Mouse (Mus musculus): ENCODE measurements around the gene Dgkz. TPM values are rescaled to one million over a fixed set of nuclear protein-coding genes. Genes with fewer than 3 reads are reported as not detected.

Dgkz gene
- polyA plus RNA-seq, 1 experiment from 2014 or later = 46.4 TPM

- Histone ChIP-seq H3K4me3 (ENCODE audit: low read length) (peak overlapping the region; percentile 91), H3K27me3 (replicated peaks; ENCODE audit: control insufficient read depth, insufficient read depth, low read length) (no peaks in the 10 kb centered on the region), H3K4me2 (ENCODE audit: low read depth, low read length) (peak overlapping the region; percentile 51), H3K9me3 (ENCODE audit: control insufficient read depth, low read length) (no peaks in the 10 kb centered on the region), H3K9ac (ENCODE audit: low read depth, low read length) (peak overlapping the region; percentile 41), H3K27ac (ENCODE audit: low read length) (peak overlapping the region; percentile 64), H3K4me1 (ENCODE audit: control insufficient read depth, insufficient read depth, low read length) (peaks cover 42% of the 10 kb centered on the region), H3K36me3 (ENCODE audit: control insufficient read depth, insufficient read depth, low read length) (no peaks in the 10 kb centered on the region)
- no peak for ATAC-seq
- 70% methylated on average over 3 of the region's 3 CpGs for WGBS
These were observed 11.0 kb downstream of the Dgkz start for GRCm38 (mm10) chr2:91964610-91965204.

GRCm38 (mm10) chr2:91963443-91963932, 12.2 kb downstream of the Dgkz start:
- Histone ChIP-seq H3K4me3 (ENCODE audit: low read length) (peak overlapping the region; percentile 91), H3K9me3 (ENCODE audit: control insufficient read depth, low read length) (no peaks in the 10 kb centered on the region), H3K9ac (ENCODE audit: low read depth, low read length) (peak overlapping the region; percentile 98), H3K27me3 (replicated peaks; ENCODE audit: control insufficient read depth, insufficient read depth, low read length) (no peaks in the 10 kb centered on the region), H3K4me1 (ENCODE audit: control insufficient read depth, insufficient read depth, low read length) (peaks cover 55% of the 10 kb centered on the region), H3K27ac (ENCODE audit: low read length) (peak overlapping the region; percentile 87), H3K36me3 (ENCODE audit: control insufficient read depth, insufficient read depth, low read length) (no peaks in the 10 kb centered on the region), H3K4me2 (ENCODE audit: low read depth, low read length) (peak overlapping the region; percentile 74)
- under 1% methylated on average over 28 of the region's 57 CpGs for WGBS
- ATAC-seq = peak; percentile 89

- ATAC-seq = peak; percentile 3; the same call in 1 of the 2 replicates
- under 1% methylated on average over 39 of the region's 39 CpGs for WGBS
- no peaks in the 10 kb centered on the region for H3K9me3 ChIP-seq (ENCODE audit: control insufficient read depth, low read length)
- no peaks in the 10 kb centered on the region for H3K36me3 ChIP-seq (ENCODE audit: control insufficient read depth, insufficient read depth, low read length)
- H3K27ac ChIP-seq (ENCODE audit: low read length) = peak overlapping the region; percentile 87
- peaks cover 53% of the 10 kb centered on the region for H3K4me1 ChIP-seq (ENCODE audit: control insufficient read depth, insufficient read depth, low read length)
- peak overlapping the region; percentile 74 for H3K4me2 ChIP-seq (ENCODE audit: low read depth, low read length)
- H3K9ac ChIP-seq (ENCODE audit: low read depth, low read length) = peak overlapping the region; percentile 98
- peak overlapping the region; percentile 91 for H3K4me3 ChIP-seq (ENCODE audit: low read length)
- H3K27me3 ChIP-seq (replicated peaks; ENCODE audit: control insufficient read depth, insufficient read depth, low read length) = no peaks in the 10 kb centered on the region
These were observed 12.7 kb downstream of the Dgkz start for GRCm38 (mm10) chr2:91962864-91963401.

GRCm38 (mm10) chr2:91961901-91962761, 13.5 kb downstream of the Dgkz start:
- Histone ChIP-seq H3K4me3 (ENCODE audit: low read length) (peak overlapping the region; percentile 91), H3K4me1 (ENCODE audit: control insufficient read depth, insufficient read depth, low read length) (peaks cover 58% of the 10 kb centered on the region), H3K9ac (ENCODE audit: low read depth, low read length) (peak overlapping the region; percentile 98), H3K27me3 (replicated peaks; ENCODE audit: control insufficient read depth, insufficient read depth, low read length) (no peaks in the 10 kb centered on the region), H3K4me2 (ENCODE audit: low read depth, low read length) (peak overlapping the region; percentile 74), H3K9me3 (ENCODE audit: control insufficient read depth, low read length) (no peaks in the 10 kb centered on the region), H3K27ac (ENCODE audit: low read length) (peak overlapping the region; percentile 92), H3K36me3 (ENCODE audit: control insufficient read depth, insufficient read depth, low read length) (no peaks in the 10 kb centered on the region)
- WGBS = 37% methylated on average over 4 of the region's 4 CpGs
- ATAC-seq = peak; percentile 79

GRCm38 (mm10) chr2:91960459-91960858, 15.2 kb downstream of the Dgkz start:
- Histone ChIP-seq H3K36me3 (ENCODE audit: control insufficient read depth, insufficient read depth, low read length) (no peaks in the 10 kb centered on the region), H3K27ac (ENCODE audit: low read length) (peak overlapping the region; percentile 2; the same call in 1 of the 2 replicates), H3K9me3 (ENCODE audit: control insufficient read depth, low read length) (no peaks in the 10 kb centered on the region), H3K4me3 (ENCODE audit: low read length) (no peak overlapping the region), H3K27me3 (replicated peaks; ENCODE audit: control insufficient read depth, insufficient read depth, low read length) (no peaks in the 10 kb centered on the region), H3K9ac (ENCODE audit: low read depth, low read length) (0 out of 2 replicates have a peak overlapping the region, but pooled peaks have one; percentile 61), H3K4me2 (ENCODE audit: low read depth, low read length) (peak overlapping the region; percentile 74; the same call in 1 of the 2 replicates), H3K4me1 (ENCODE audit: control insufficient read depth, insufficient read depth, low read length) (peaks cover 71% of the 10 kb centered on the region)
- 90% methylated on average over 5 of the region's 5 CpGs for WGBS
- ATAC-seq = no peak

GRCm38 (mm10) chr2:91959544-91960410, 15.9 kb downstream of the Dgkz start:
- H3K4me2 ChIP-seq (ENCODE audit: low read depth, low read length) = peak overlapping the region; percentile 30
- H3K27ac ChIP-seq (ENCODE audit: low read length) = peak overlapping the region; percentile 14; the same call in 1 of the 2 replicates
- H3K4me3 ChIP-seq (ENCODE audit: low read length) = no peak overlapping the region
- 0 out of 2 replicates have a peak overlapping the region, but pooled peaks have one; percentile 61 for H3K9ac ChIP-seq (ENCODE audit: low read depth, low read length)
- ATAC-seq = no peak
- peaks cover 75% of the 10 kb centered on the region for H3K4me1 ChIP-seq (ENCODE audit: control insufficient read depth, insufficient read depth, low read length)
- no peaks in the 10 kb centered on the region for H3K36me3 ChIP-seq (ENCODE audit: control insufficient read depth, insufficient read depth, low read length)
- H3K27me3 ChIP-seq (replicated peaks; ENCODE audit: control insufficient read depth, insufficient read depth, low read length) = no peaks in the 10 kb centered on the region
- H3K9me3 ChIP-seq (ENCODE audit: control insufficient read depth, low read length) = no peaks in the 10 kb centered on the region
- 70% methylated on average over 11 of the region's 11 CpGs for WGBS

- no peaks in the 10 kb centered on the region for H3K36me3 ChIP-seq (ENCODE audit: control insufficient read depth, insufficient read depth, low read length)
- no peak overlapping the region for H3K4me2 ChIP-seq (ENCODE audit: low read depth, low read length)
- no peak for ATAC-seq
- 43% methylated on average over 10 of the region's 10 CpGs for WGBS
- no peaks in the 10 kb centered on the region for H3K27me3 ChIP-seq (replicated peaks; ENCODE audit: control insufficient read depth, insufficient read depth, low read length)
- no peak overlapping the region for H3K27ac ChIP-seq (ENCODE audit: low read length)
- peaks cover 80% of the 10 kb centered on the region for H3K4me1 ChIP-seq (ENCODE audit: control insufficient read depth, insufficient read depth, low read length)
- H3K4me3 ChIP-seq (ENCODE audit: low read length) = no peak overlapping the region
- 0 out of 2 replicates have a peak overlapping the region, but pooled peaks have one; percentile 10 for H3K9ac ChIP-seq (ENCODE audit: low read depth, low read length)
- H3K9me3 ChIP-seq (ENCODE audit: control insufficient read depth, low read length) = no peaks in the 10 kb centered on the region
These were observed 16.8 kb downstream of the Dgkz start for GRCm38 (mm10) chr2:91958701-91959457.

GRCm38 (mm10) chr2:91958049-91958448, 17.6 kb downstream of the Dgkz start:
- Histone ChIP-seq H3K27ac (ENCODE audit: low read length) (no peak overlapping the region), H3K9me3 (ENCODE audit: control insufficient read depth, low read length) (no peaks in the 10 kb centered on the region), H3K27me3 (replicated peaks; ENCODE audit: control insufficient read depth, insufficient read depth, low read length) (no peaks in the 10 kb centered on the region), H3K36me3 (ENCODE audit: control insufficient read depth, insufficient read depth, low read length) (no peaks in the 10 kb centered on the region), H3K9ac (ENCODE audit: low read depth, low read length) (0 out of 2 replicates have a peak overlapping the region, but pooled peaks have one; percentile 0), H3K4me3 (ENCODE audit: low read length) (no peak overlapping the region), H3K4me1 (ENCODE audit: control insufficient read depth, insufficient read depth, low read length) (peaks cover 84% of the 10 kb centered on the region), H3K4me2 (ENCODE audit: low read depth, low read length) (no peak overlapping the region)
- ATAC-seq = no peak
- 78% methylated on average over 8 of the region's 8 CpGs for WGBS

Data from intestine, embryonic 16.5 days (tissue).